Mouse (Mus musculus) liver, postnatal 0 days (tissue): Measurements from ENCODE around the gene Ephb1.

ENCODE experiments used
- CTCF ChIP-seq: sonication (generic); IDR thresholded peaks from 2 replicates; pipeline ENCODE4 v1.5.1; 2016; ENCODE audit warnings: antibody characterized with exemption, low read depth
- EP300 ChIP-seq: IDR thresholded peaks from 2 replicates; pipeline ENCODE4 v1.6.1; 2016; ENCODE audit warnings: antibody characterized with exemption, low read depth, mild to moderate bottlenecking

DNA sequence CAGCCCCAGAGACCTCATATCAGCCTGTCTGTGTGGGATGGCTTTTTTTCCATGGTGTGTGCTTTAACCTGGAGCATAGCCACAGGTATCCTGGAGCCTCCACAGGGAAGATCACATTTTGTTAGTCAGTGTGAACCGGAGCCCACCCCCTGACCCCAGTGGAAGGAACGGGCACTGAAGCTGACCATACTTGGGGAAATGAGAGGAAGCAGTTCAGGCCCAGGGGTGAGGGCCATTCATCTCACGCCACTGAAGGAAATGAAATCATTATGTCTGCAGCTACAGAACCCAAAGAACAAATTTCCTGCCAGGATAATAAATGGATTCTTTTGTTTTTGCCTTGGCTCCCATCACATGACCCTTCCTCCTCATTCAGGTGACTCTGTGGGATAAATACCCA, 44.1 kb downstream of the Ephb1 start:
- no peak for TF ChIP-seq CTCF
- no peak for TF ChIP-seq EP300
